Mouse (Mus musculus) gastrocnemius, adult 8-10 months (tissue): ENCODE measurements around the gene Ctcf. TPM values are rescaled to one million over a fixed set of nuclear protein-coding genes. Genes with fewer than 3 reads are reported as not detected.
A peak's percentile ranks its signal among the peaks of the same experiment; 100 is the strongest.

Source experiments
- DNase-seq, 2 experiments: peaks; one replicate each; pipeline ENCODE4 v3.0.0; 2022; ENCODE audit warnings: low spot score in 2 of 2
- total RNA-seq, 4 experiments: library from RNA; stranded (reverse); gene quantifications; 2 replicates each; pipeline ENCODE4 v1.2.4; 2022

Ctcf gene
- total RNA-seq, 4 experiments from 2014 or later = 32.9 to 39.2 (median 34.2) TPM

GRCm38 (mm10) chr8:105617451-105618278 is 18.7 kb upstream of the Ctcf start:
- no peak for DNase-seq

GRCm38 (mm10) chr8:105618279-105618634 is 18.1 kb upstream of the Ctcf start:
- no peak for DNase-seq

GRCm38 (mm10) chr8:105618892-105619591 is 17.3 kb upstream of the Ctcf start:
- DNase-seq = no peak

GRCm38 (mm10) chr8:105620211-105620610 is 16.2 kb upstream of the Ctcf start:
- DNase-seq = no peak

- DNase-seq = no peak
Observed at GRCm38 (mm10) chr8:105620946-105621720, 15.2 kb upstream of the Ctcf start.

- DNase-seq = no peak
Observed at GRCm38 (mm10) chr8:105621841-105622240, 14.5 kb upstream of the Ctcf start.

- peak; percentile 88 to 89 for DNase-seq
Observed at GRCm38 (mm10) chr8:105622421-105622920, 13.9 kb upstream of the Ctcf start.

- DNase-seq = no peak
Observed at GRCm38 (mm10) chr8:105623118-105623517, 13.2 kb upstream of the Ctcf start.

- no peak for DNase-seq
Observed at GRCm38 (mm10) chr8:105623679-105624245, 12.6 kb upstream of the Ctcf start.

- DNase-seq = no peak
Observed at GRCm38 (mm10) chr8:105624401-105624800, 12.0 kb upstream of the Ctcf start.

- DNase-seq = no peak
Observed at GRCm38 (mm10) chr8:105624831-105625230, 11.5 kb upstream of the Ctcf start.

GRCm38 (mm10) chr8:105626086-105626485 is 10.3 kb upstream of the Ctcf start:
- no peak for DNase-seq

- no peak for DNase-seq
Observed at GRCm38 (mm10) chr8:105629337-105629736, 7.0 kb upstream of the Ctcf start.

- no peak for DNase-seq
Observed at GRCm38 (mm10) chr8:105634771-105635458, 1.5 kb upstream of the Ctcf start.

- DNase-seq = no peak
Observed at GRCm38 (mm10) chr8:105635481-105635880, 887 bp upstream of the Ctcf start.

GRCm38 (mm10) chr8:105636963-105637510 is 669 bp downstream of the Ctcf start, which contains the start of gene Agrp:
Gene Agrp, minus strand, starts transcription at chr8:105637393.
- DNase-seq = no peak

GRCm38 (mm10) chr8:105637601-105638041 is 1.3 kb downstream of the Ctcf start:
- DNase-seq = no peak

- DNase-seq = no peak
Observed at GRCm38 (mm10) chr8:105638510-105638909, 2.1 kb downstream of the Ctcf start.

- no peak for DNase-seq
Observed at GRCm38 (mm10) chr8:105639835-105640234, 3.5 kb downstream of the Ctcf start.

GRCm38 (mm10) chr8:105640511-105640910 is 4.1 kb downstream of the Ctcf start:
- no peak for DNase-seq
